Mouse (Mus musculus) gastrocnemius, postnatal 36 days (tissue): ENCODE results near the gene Slc51b. TPM values are rescaled to one million over a fixed set of nuclear protein-coding genes. Genes with fewer than 3 reads are reported as not detected.
A peak's percentile ranks its signal among the peaks of the same experiment; 100 is the strongest.

ENCODE experiments used
- DNase-seq, 2 experiments: peaks; one replicate each; pipeline ENCODE4 v3.0.0; 2022
- intact Hi-C: fragments of 180-260 bp; cut with DNase I; formaldehyde crosslinking; loops from one replicate; pipeline ENCODE4 v1.15.1; 2025
- total RNA-seq, 2 experiments: library from RNA; stranded (reverse); gene quantifications; 2 replicates each; pipeline ENCODE4 v1.2.3; 2021

Gene Slc51b
- total RNA-seq, 2 experiments from 2014 or later: not detected

DNA sequence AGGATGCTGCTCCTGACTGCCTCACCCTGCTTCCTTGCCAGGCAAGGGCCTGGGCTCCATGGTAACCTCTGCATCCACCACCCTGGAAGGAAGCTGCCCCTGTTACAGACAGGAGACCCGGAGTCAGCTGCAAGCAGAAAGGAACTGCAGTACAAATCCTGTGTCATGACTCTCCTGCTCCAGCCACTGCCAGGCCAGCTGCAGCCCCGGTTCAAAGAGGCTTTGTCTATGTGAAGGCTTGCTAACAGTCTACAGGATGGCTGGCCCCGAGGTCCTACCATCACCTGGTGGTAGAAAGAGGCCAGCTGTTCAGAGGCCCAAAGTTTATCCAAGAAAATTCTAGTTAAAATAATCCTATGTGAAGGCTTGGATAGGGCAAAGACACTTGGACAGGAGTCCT, 11.4 kb downstream of the Slc51b start:
- intact Hi-C loops: no loop called here
- no peak for DNase-seq

DNA sequence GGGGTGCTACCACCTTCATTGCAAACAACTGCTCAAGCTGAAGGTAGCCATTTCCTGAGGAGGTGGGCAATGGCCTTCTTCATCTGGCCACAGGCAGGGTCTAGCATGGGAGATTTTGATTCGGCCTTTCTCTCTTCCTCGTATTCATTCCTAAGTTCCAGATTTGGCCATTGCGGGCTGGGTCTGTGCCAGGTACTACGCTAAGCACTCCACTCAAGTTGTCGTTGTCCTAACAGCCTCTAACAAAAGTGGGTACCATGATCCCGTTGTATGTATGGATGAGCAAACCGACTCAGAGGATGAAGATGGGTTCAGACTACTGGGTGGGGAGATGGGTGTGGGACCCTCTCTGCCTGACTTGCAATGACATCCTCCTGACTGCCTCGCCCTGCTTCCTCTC, 12.4 kb downstream of the Slc51b start:
- intact Hi-C loops: no loop called here
- DNase-seq: no peak

DNA sequence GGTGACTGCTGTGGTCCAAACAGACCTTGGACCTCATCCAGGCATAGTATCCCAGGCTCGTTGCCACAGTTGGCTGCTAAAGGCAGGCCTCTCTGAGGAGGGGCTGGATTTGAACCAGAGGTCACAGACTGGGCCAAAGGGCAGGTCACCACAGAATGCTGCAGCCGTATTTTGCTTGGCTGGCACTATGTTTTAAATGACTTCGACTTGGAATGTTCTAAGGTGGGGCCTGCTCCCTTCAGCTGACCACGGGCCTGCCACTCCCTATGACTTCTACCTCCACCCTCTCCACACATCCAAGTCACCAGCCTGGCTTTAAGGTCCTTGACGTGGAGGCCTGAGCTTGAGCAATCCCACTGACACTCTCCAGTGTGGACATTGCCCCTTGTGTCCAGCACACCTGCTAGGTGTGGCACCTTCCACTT, 13.9 kb downstream of the Slc51b start:
- DNase-seq: peak in 1 of 2 experiments; percentile 32

DNA sequence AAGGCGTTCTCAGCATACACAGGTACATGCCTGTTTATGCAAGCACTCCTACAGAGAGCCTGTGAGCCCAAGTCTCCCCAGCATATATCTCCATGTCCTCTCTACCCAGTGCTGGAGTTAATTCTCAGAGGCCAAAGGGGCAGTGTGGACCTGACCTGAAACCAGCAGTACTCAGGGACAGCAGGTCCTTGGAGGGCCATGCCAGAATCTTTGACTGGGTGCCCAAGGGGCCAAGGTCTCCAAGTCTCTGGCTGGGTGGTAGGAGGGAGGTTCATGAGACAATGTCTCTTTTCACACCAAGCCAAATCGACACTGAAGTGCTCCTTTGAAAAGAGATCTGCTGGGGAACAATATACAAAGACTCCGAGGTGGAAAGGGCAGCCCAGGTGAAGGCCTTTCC, 14.9 kb downstream of the Slc51b start:
- DNase-seq: no peak

More for the DNA sequence above, 13.9 kb downstream of the Slc51b start:
- intact Hi-C loops: no loop called here

DNA sequence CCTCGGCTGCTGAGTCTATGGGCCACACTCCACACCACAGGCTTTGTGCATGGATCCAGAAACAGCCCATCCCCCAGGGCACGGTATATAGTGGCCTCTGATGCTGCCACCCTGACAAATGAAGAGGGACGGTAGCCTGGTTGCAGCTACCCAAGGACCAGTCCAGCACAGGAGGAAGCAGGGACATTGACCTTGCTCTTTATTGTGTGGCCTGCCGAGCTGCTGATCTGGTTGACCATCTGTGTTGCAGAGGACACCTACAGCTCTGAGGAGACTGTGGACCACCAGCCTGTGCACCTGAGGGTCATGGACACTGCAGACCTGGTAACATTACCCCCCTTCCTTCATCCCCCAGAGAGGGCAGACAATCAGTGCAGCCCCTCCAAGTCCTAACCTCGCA, 15.4 kb downstream of the Slc51b start:
- intact Hi-C loops: no loop called here
- DNase-seq: no peak

More for the DNA sequence above, 14.9 kb downstream of the Slc51b start:
- intact Hi-C loops: no loop called here

DNA sequence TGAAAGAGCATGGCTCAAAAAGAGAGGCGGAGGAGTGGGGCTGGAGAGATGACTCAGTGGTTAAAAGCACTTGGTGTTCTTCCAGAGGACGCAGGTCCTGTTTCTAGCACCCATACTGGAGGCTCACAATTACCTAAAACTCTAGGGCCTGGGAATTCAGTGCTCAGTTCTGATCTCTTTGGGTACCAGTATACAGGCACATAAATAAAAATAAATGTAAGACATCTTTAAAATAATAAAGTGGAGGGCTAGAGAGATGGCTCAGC, 17.6 kb downstream of the Slc51b start:
- no peak for DNase-seq
- intact Hi-C loops: no loop called here

DNA sequence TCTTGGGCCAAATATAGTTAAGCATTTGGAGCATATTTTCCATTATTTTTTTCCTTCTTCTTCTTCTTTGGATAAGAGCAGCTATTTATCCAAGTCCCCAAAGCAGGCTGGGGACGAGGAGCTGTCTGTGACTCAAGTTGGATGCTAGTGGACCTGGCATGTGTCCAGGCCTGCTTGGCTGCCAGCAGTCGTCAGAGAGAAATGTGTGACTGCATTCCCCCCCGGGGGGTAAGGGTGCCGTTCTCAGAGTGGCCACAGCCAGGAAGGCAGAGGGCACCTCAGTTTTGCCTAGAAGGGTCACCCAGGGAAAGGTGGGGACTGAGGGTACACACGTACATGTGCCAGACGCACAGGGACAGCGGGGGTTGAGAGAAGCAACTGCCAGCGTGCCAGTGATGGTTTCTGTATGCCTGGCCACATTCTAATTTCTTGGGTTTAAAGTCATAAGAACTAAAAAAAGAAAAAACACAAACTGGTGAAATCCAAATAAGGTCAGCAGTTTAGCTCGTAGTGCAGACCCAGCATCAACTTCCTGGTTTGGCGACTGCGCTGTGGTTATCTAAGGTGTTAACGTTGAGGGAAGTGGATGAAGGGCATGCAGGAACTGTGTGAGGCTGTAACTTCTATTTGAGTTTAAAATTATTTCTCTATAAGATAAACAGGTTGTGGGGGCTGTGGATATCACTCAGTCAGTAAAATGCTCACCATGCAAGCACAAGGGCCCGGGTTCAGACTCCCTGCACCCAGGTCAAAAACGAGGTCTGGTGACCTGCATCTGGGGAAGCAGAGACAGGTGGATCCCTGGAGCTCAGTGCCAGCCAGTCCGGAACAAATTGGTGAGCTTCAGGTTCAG, 18.2 kb downstream of the Slc51b start:
- intact Hi-C loops: no loop called here
- peak; percentile 81 for DNase-seq

DNA sequence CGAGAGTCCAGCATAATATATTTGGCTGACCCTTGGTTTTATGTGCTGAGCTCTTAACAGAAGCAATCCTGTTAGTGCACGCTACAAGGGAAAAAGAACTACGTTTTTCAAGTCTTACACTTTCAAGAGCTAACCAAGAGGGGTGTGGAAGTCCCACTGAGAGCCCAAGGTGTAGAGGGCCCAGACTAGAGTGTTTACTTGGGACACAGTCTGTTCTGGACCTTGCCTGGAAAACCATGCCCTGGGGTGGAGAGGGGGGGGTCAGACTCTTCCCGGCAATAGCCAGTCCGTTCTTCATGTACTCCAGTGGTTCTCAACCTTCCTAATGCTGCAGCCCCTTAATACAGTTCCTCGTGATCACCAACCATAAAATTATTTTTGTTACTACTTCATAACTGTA, 22.8 kb downstream of the Slc51b start:
- no peak for DNase-seq
- intact Hi-C loops: loop anchor here (2.0 kb wide), 1 partner anchor 13 kb away; no protein-coding TSS in a partner anchor

DNA sequence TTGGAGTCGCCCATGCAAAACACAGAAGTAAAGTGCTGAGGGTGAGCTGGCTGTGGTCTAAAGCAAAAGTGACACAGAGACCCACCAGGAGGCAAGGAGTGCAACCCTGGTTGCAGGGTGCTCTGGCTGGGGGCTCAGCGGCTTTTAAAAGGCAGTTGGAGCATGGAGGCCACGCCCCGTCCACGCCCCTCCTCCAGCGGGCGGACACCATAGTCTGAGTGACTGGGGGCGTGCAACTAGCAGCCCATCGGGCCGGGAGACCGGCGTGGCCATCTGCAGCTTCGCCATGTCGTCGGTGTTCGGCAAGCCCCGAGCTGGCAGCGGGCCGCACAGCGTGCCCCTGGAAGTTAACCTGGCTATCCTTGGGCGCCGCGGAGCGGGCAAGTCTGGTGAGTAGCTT, 24.5 kb downstream of the Slc51b start, which contains the start of gene Rasl12:
Gene Rasl12, plus strand, starts transcription at position 228 of the 400 bp plus-strand sequence.
- intact Hi-C loops: loop anchor here (2.0 kb wide), 1 partner anchor 15 kb away; no protein-coding TSS in a partner anchor
- peak; percentile 66 to 67 for DNase-seq

DNA sequence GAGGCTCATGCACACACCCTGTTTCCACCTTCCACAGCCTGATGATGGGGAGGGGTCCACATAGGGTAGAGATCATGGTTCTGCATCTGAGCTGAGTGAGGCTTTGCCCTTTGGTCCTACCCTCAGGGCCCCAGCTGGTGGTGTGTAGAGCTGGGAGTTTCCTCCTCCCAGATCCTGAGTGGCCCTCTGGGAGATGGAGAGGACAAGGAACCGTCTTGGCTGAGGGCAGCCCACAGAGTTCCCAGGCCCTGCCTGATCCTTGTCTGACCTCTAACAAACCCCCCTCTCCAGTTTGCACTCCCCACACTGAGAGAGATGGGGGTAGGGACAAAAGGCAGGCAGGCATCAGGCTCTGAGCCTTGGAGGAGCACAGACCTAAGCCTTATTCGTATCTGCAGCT, 28.4 kb downstream of the Slc51b start:
- no peak for DNase-seq
- intact Hi-C loops: no loop called here

DNA sequence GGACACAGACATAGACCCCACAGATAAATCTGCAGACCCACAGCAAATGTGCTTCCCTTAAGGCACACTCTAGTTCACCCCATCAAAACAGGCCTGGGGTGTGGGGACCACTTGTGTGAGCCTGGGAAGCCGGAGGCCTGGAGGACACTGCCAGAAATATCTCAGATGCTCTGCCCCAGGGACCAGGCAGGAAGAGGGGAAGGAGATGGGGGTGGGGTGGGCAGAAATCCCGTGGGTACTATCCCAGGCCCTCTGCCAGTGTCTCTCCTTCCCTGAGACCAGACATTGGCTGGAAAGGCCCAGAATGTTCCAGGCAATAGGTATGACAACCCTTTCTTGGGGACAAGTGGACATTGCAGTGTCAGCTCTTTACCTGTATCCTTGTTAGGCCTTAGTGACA, 29.1 kb downstream of the Slc51b start:
- intact Hi-C loops: loop anchor here (2.0 kb wide), 1 partner anchor 37 kb away; no protein-coding TSS in a partner anchor

DNA sequence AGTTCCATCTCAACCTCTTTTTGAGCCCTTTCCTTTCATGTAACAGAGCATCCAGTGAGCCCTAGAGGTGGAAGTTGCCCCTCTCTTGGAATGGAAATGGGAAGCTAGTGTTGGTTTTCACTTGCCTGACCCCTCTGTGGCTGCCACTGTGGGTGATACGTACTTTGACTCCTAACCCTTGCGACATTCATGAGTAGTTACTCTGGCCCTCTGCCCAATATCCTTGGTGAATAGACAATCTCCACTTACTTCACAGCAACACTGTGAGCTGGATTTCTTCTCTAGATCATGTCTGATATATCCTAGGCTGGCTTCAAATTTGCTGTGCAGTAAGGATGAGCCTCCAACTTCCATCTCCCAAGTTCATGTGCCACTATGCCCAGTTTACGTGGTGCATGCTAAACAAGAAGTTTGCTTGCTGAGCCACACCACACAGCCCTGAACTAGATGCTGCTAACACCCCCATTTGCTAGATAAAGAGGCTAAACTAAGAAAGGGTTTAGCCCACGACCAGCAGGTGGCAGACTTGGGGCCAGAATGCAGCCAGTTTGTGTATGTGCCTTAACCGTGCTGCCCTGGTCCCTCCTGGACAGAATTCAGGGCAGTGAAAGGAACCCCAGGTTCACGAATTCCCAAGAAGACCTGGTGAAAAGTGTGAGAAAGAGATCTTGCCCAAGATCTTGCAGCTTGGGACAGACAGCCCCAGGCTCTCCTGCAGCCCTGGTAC, 30.0 kb downstream of the Slc51b start:
- intact Hi-C loops: loop anchor here (2.0 kb wide), 1 partner anchor 38 kb away; no protein-coding TSS in a partner anchor
- DNase-seq: peak; percentile 64 to 72

More for the DNA sequence above, 29.1 kb downstream of the Slc51b start:
- DNase-seq: no peak

DNA sequence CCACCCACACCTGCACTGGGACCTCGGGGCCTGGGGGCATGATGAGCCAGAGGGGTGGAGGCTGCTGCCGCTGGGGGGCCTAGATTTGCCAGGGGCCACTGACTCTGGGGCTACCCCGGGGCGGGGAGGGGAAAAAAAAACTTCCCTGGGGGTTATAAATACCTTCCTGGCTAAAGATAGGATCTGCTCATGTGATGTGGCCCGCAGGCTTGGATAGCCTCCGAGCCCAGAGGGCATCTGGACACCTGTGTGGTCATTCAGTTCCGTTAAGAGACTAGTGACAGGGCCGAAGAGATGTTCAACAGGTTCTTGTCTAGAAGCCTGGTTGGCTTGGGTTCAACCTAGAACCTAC, 31.2 kb downstream of the Slc51b start, which contains the start of gene Kbtbd13:
Gene Kbtbd13, minus strand, starts transcription at position 40 of the 352 bp plus-strand sequence.
- intact Hi-C loops: no loop called here
- DNase-seq: peak in 1 of 2 experiments; percentile 39

DNA sequence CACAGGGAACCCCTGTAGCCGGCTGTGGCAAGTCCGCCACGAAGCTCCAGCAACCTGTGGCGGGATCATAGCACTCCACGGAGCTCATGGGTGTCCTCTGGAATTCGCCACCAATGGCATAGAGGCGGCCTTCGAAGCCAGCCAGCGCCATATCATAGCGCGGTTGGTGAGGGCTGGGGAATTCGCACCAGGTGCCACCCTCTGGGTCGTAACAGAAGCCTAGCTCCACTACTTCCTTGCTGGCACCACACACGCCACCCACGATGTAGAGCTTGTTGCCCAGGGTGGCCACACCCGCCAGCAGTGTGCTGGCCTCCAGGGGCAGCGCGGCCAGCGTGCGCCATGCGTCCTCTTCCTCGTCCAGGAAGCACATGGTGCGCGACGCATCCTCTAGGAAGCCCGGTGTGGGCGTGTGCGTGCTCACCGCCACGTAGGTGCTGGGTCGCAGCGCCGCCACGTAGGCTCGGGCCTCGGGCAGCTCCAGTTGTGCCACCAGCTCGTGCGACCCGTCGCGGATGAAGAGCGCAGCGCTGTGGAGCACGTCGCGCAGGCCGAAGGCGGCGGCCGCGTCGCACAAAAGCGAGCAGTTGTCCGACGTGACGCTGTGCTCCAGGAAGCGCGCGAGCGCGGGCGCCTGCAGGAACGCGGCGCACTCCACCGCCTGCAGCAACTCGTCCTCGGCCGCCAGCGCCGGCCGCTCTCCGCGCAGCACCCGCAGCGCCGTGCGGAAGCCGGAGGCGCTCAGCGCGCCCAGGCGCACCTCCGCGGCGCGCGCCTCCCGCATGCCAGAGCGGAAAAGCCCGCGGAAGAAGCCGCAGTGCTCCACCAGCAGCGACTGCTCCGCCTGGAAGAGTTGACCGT, 31.8 kb downstream of the Slc51b start:
- DNase-seq: no peak
- intact Hi-C loops: no loop called here

DNA sequence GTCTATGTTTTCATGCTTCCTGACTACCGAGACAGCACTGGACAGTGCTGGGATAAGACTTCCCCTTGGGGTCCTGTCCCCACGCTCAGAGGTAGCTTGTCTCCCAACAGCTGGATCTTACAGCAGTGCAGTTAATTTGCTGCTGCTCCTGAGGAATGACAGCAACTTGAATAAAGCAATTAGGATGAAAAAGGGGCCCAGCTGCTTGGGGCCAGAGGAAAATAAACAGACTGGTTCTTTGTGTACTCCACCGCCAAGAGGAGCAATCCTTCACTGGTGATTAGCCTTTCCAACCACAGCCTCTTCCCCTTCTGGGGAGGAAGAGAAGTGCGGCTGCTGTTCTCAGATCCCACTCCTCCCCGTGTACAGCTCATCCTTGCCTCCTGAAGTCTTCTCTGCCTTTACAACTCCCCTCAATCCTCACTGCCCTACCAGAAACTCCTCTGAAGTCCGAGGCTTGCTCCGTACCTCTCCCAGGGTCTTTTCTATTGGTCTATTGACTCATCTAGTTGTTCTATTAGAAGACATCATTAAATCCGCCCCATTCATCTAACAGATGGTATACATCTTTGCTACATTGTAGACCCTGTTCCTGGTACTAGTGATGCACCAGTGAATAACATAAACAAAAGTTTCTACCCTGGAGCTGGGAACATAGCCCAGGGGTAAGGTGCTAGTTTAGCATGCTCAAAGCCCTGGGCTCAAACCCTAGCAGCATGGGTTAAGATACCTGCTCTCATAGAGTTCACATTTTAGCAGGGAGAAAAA, 36.2 kb downstream of the Slc51b start:
- intact Hi-C loops: no loop called here
- no peak for DNase-seq

DNA sequence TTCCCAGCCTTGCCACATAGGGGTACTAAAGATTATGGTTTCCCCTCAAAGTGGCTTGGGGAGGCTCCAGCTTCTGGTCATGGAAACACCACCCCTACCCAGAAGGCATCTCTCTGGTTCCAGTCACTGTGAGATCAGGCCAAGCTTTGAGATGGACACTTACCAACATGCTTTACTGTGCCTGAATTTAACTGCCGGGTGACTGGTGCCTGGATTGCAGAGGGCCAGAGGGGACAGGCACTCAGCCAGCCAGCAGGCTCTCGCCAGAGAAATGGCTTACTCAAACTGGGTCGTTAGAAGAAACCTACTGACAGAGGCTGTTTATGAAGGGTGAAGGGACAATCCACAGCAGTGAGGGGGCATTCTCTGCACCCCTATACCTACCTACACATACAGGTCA, 38.5 kb downstream of the Slc51b start:
- peak in 1 of 2 experiments; percentile 46 for DNase-seq
- intact Hi-C loops: no loop called here

DNA sequence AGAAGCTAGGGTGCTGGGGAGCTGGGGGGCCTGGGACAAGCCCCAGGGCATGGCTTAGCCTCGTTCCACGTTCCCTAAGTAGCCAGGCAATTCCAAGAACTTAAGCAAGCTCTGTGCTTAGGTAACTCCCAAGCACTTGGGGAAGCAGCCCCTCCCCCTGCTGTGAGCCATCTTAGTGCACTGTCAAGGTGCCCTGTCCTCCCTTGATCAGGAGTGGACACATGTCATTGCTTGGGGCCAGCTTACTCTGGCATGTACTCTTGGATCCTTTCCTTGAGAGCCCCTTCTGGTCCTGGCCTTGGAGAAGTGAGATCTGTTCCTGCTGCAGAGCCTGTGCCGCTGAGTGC, 40.0 kb downstream of the Slc51b start:
- intact Hi-C loops: no loop called here
- no peak for DNase-seq

DNA sequence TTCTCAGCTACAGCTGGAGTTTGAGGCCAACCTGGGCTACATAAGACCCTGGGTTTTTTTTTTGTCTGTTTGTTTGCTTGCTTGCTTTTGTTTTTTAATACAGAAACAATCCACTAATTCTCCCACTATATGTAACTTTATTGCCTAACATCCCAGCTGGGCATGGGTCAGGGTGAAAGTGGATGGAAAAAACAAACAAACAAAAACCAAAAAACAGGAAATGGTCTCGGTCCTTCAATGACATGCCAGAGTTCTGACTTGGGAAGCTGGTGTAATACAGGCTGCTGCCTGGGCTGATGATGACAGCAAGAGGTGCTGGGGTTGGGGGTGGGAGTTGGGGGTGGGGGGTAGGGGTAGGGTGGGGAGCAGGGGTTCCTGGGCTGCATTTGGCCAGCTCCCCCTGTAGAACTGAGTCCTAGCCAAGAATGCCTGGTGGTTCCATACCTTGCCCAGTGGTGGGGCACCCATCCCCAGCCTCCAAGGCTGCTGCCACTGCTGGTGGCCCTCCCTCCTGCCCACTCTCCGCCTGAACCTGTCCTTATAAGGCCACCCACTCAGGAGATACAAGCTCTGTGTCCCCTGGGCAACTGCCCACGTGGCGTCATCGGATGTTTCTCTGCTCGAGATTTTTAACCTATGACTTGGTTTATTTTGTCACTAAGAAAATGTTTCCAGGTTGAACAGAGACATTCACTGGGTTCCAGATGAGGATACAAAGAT, 40.6 kb downstream of the Slc51b start:
- no peak for DNase-seq
- intact Hi-C loops: no loop called here

DNA sequence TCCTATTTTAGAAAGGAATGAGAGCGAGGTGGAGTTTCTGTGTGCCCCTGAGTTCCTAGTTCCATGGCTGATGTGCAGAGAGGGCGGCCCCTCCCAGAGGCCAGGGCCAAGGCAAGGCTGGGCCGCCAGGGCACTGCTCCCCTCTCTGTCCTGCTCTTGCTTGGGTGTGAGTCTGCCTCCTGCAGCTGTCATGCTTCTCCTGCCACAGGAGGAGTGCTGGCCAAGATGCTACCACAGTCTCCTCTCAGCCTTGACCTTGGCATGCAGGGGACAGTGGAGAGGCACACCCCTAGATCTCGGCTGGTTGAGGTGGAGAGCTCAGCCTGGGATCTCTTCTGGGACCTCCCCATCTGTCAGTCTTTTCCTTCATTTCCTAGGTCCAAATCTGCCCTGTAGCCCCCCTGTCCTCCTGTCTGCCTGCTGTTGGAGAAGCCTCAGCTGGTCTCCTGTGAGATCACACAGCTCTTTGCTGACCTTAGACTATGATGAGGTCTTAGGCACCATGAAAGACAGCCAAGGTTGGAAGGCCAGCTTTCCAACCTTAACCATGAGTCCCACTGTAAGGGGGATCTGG, 41.7 kb downstream of the Slc51b start:
- intact Hi-C loops: no loop called here
- DNase-seq: no peak
